Comparison of ENCODE assay signal across 8 mouse cellular contexts in genomic region chr8:117423029-117423428, GRCm38 (mm10).
A peak's percentile ranks its signal among the peaks of the same experiment; 100 is the strongest.
DNase-seq lines count a peak whose midpoint lies in the region; ATAC-seq and TF ChIP-seq lines count a peak whose summit lies in the region.

No protein-coding gene starts in this region.

- no peak for ATAC-seq in liver, embryonic 12.5 days

- H3K36me3 ChIP-seq in liver, embryonic 12.5 days: peaks cover 73% of the 10 kb centered on the region

- no peak overlapping the region for H3K9ac ChIP-seq in liver, embryonic 12.5 days

- H3K4me3 ChIP-seq in layer of hippocampus, adult 2 months: no peak overlapping the region; the same call in 1 of the 2 replicates
- no peak overlapping the region for H3K4me3 ChIP-seq in liver, embryonic 12.5 days

- peak overlapping the region; percentile 91 for H3K27ac ChIP-seq in layer of hippocampus, adult 2 months
- H3K27ac ChIP-seq in liver, embryonic 12.5 days: no peak overlapping the region

- no peak for TF ChIP-seq CTCF in layer of hippocampus, adult 2 months (conservative IDR thresholded peaks at IDR 0.05)

- DNase-seq in lung, postnatal 10 days: peak; percentile 46
- DNase-seq in lung, postnatal 14 days: no peak
- DNase-seq in cerebellum, adult 8-10 months: peak; percentile 95
- peak; percentile 93 for DNase-seq in gastrocnemius, postnatal 25 days
- DNase-seq in layer of hippocampus, adult 2 months (ENCODE audit: low spot score in 2 of 2): peak; percentile 69 to 81
- DNase-seq in ovary, postnatal 10 days (ENCODE audit: low spot score): peak; percentile 17
- DNase-seq in thymus, postnatal 10 days (ENCODE audit: low spot score in 2 of 2): no peak

- no peak overlapping the region for H3K4me2 ChIP-seq in liver, embryonic 12.5 days

- no peaks in the 10 kb centered on the region for H3K4me1 ChIP-seq in liver, embryonic 12.5 days

- WGBS in liver, embryonic 12.5 days (ENCODE audit: insufficient replicate concordance): 82% methylated on average over 4 of the region's 4 CpGs

- H3K9me3 ChIP-seq in liver, embryonic 12.5 days (replicated peaks): no peaks in the 10 kb centered on the region

- H3K27me3 ChIP-seq in liver, embryonic 12.5 days (replicated peaks): no peaks in the 10 kb centered on the region

Comparison
In these comparisons a context has a peak if more than half of its experiments do, and no peak if none do; other contexts are left out.
1. DNase-seq: peak in lung, postnatal 10 days (single experiment), cerebellum, adult 8-10 months (single experiment), gastrocnemius, postnatal 25 days (single experiment), layer of hippocampus, adult 2 months (2 of 2) and ovary, postnatal 10 days (single experiment); none in lung, postnatal 14 days (single experiment) and thymus, postnatal 10 days (0 of 2).